Mouse (Mus musculus): ENCODE data around the gene B3gnt9.

B3gnt9 gene

DNA sequence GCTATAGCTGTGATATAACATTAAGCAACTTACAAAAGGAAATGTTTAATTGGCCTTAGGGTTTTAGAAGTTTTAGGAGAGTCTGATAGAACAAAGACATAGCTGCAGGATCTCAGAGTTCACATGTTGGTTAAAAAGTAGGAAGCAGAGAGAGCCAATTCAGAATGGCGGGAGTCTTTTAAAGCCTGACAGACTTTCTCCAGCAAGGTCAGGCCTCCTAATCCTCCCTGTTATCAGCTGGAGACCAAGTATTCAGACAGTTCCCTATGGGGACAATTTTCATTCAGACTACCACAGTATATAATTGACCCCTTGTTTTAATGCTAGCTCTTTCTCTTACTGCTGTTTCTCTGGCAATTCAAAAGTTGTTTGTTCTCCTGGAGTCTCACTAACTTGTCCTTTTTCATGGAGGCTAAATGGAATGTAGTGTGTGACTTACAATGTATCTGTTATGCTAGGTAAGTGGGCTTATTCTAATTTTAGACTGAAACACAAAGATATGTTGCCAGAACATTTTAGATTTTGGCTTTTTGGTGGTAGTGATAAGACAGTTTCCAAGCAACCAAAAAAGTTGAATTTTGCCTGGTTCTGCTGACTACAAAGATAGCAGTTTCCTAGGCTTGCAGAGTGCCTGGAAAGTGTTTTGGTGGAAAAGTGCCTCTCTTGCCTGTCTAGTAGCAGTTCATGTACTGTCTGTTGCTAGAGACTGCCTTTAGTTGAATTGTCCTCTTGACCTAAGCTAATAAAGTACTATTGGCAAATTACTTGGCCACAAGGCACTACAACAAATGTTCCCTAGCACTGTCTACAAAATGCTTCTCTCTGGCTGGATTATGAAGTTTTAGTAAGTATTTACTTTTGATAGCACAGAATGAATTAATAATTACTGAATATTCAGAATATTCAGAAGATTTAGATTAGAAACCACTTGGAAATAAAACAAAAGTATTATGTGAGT, 45.5 kb downstream of the B3gnt9 start:
- DNase-seq, result no peak

GRCm38 (mm10) chr8:105207675-105208273, 47.2 kb downstream of the B3gnt9 start:
- no peak for DNase-seq

- DNase-seq, result no peak
Observed at GRCm38 (mm10) chr8:105206766-105207275, 48.1 kb downstream of the B3gnt9 start.

DNA sequence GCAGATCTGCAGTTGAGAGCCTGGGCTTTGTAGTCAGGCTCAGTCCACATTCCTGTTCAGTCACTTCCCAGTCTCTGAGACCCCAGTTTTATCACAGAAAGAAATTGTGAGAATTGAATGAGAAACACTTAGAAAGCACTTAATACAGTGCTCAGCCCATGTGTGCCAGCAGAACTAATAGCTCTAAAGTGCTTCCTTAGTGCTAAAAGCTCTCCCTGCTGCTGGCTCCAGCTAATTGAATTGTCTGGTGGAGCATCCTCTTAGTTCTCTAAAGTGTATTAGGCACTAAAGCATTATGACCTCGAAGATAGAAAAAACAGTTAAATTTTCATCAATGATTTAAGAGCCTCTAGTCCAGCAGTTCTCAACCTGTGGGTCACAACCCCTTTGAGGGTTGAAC, 49.2 kb downstream of the B3gnt9 start:
- no peak for DNase-seq
